Mouse (Mus musculus) C2C12 (cell line): ENCODE measurements around the gene Lrrc10b.

Source experiments
- CTCF ChIP-seq: IDR thresholded peaks from one replicate; pipeline ENCODE4 v1.5.1; 2011; ENCODE audit not compliant: control insufficient read depth, insufficient read depth, insufficient read length
- MAX ChIP-seq: IDR thresholded peaks from one replicate; pipeline ENCODE4 v1.6.1; 2011; ENCODE audit warnings: mild to moderate bottlenecking, control low read depth
- MYOG ChIP-seq: IDR thresholded peaks from one replicate; pipeline ENCODE4 v1.6.1; 2011; ENCODE audit not compliant: control insufficient read depth, insufficient read length; ENCODE audit errors: extremely low read depth
- USF1 ChIP-seq: IDR thresholded peaks from one replicate; pipeline ENCODE4 v1.6.1; 2011; ENCODE audit warnings: low read depth, mild to moderate bottlenecking, control low read depth, moderate library complexity

- TF ChIP-seq CTCF (no peak), MYOG (no peak), MAX (no peak), USF1 (no peak)
Measured at GRCm38 (mm10) chr19:10464427-10464826, 7.2 kb upstream of the Lrrc10b start.
